Mouse (Mus musculus): ENCODE data around the gene Stoml1. TPM values are rescaled to one million over a fixed set of nuclear protein-coding genes. Genes with fewer than 3 reads are reported as not detected.

Gene Stoml1
- polyA plus RNA-seq, 1 experiment from 2014 or later, result 42.8 TPM

GRCm38 (mm10) chr9:58289901-58290300 lies 36.9 kb downstream of the Stoml1 start:
- WGBS, result 73% methylated on average over 2 of the region's 2 CpGs
- no peak overlapping the region for H3K27ac ChIP-seq (replicated peaks)
- no peak overlapping the region for H3K4me2 ChIP-seq (replicated peaks)
- H3K4me1 ChIP-seq, result no peaks in the 10 kb centered on the region
- H3K4me3 ChIP-seq (replicated peaks), result no peak overlapping the region
- peaks cover 10% of the 10 kb centered on the region; the same call in 1 of the 2 replicates for H3K36me3 ChIP-seq
- ATAC-seq (ENCODE audit: insufficient number of reproducible peaks, low FRiP score, low TSS enrichment, low read depth), result no peak
- H3K27me3 ChIP-seq, result no peaks in the 10 kb centered on the region
- H3K9ac ChIP-seq, result no peak overlapping the region
- H3K9me3 ChIP-seq (replicated peaks), result no peaks in the 10 kb centered on the region

- Histone ChIP-seq H3K4me3 (replicated peaks) (no peak overlapping the region), H3K4me1 (peaks cover 29% of the 10 kb centered on the region), H3K36me3 (peaks cover 7% of the 10 kb centered on the region; the same call in 1 of the 2 replicates), H3K27ac (replicated peaks) (no peak overlapping the region), H3K9ac (no peak overlapping the region), H3K9me3 (replicated peaks) (no peaks in the 10 kb centered on the region), H3K27me3 (no peaks in the 10 kb centered on the region), H3K4me2 (replicated peaks) (no peak overlapping the region)
- ATAC-seq (ENCODE audit: insufficient number of reproducible peaks, low FRiP score, low TSS enrichment, low read depth), result no peak
- WGBS, result 45% methylated on average over 7 of the region's 7 CpGs
These were observed 41.6 kb downstream of the Stoml1 start for GRCm38 (mm10) chr9:58294527-58294926.

DNA sequence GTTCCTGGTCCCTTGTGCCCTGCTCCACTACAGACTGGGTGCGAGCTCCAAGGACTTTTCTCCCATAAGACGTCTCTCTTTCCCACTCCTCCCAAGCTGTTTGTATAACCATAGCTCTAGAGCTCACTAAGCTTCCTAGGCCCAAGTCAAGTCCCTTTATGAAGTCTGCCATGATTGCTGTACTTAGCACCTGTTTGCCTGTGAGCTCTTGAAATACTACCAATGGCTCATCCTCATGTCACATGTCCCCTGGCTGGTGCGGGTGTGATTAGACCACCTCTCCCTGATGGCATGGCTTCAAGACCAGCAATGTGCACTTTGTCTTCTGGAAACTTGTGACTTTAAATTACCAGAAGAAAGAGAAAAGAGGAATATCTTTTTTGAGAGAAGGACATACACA lies 42.4 kb downstream of the Stoml1 start:
- Histone ChIP-seq H3K9me3 (replicated peaks) (no peaks in the 10 kb centered on the region), H3K27me3 (no peaks in the 10 kb centered on the region), H3K4me2 (replicated peaks) (no peak overlapping the region), H3K4me3 (replicated peaks) (no peak overlapping the region), H3K9ac (no peak overlapping the region), H3K27ac (replicated peaks) (peak overlapping the region; percentile 73; the same call in 1 of the 2 replicates), H3K4me1 (peaks cover 36% of the 10 kb centered on the region), H3K36me3 (peaks cover 7% of the 10 kb centered on the region; the same call in 1 of the 2 replicates)
- no peak for ATAC-seq (ENCODE audit: insufficient number of reproducible peaks, low FRiP score, low TSS enrichment, low read depth)
- WGBS, result 79% methylated on average over 3 of the region's 3 CpGs

GRCm38 (mm10) chr9:58295766-58296361 lies 42.9 kb downstream of the Stoml1 start:
- no peak overlapping the region for H3K4me2 ChIP-seq (replicated peaks)
- H3K4me3 ChIP-seq (replicated peaks), result no peak overlapping the region
- peaks cover 36% of the 10 kb centered on the region for H3K4me1 ChIP-seq
- 24% methylated on average over 9 of the region's 9 CpGs for WGBS
- peak; percentile 59; the same call in 1 of the 2 replicates for ATAC-seq (ENCODE audit: insufficient number of reproducible peaks, low FRiP score, low TSS enrichment, low read depth)
- H3K9me3 ChIP-seq (replicated peaks), result no peaks in the 10 kb centered on the region
- H3K27me3 ChIP-seq, result no peaks in the 10 kb centered on the region
- peak overlapping the region; percentile 73 for H3K27ac ChIP-seq (replicated peaks)
- H3K36me3 ChIP-seq, result peaks cover 7% of the 10 kb centered on the region; the same call in 1 of the 2 replicates
- no peak overlapping the region for H3K9ac ChIP-seq

DNA sequence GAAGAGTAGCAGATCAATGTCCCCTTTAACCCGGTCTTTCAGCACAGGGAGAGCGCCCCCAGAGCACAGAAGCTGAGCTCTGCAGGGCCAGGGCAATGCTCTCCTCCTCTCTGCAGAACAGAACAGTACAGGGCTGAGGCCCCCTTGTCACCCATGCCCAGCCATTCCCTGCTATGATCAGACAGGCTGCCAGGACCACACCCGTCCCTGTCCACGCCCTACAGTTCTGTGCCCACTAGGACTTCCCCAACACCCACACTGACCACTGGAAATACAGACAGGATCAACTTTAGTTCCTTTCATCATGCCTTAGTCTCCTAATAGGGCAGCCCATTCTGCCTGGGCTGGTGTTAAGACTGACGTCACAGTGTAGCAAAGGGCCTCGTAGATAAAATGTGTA lies 44.1 kb downstream of the Stoml1 start:
- H3K9me3 ChIP-seq (replicated peaks), result no peaks in the 10 kb centered on the region
- no peak overlapping the region for H3K27ac ChIP-seq (replicated peaks)
- H3K27me3 ChIP-seq, result no peaks in the 10 kb centered on the region
- H3K36me3 ChIP-seq, result peaks cover 7% of the 10 kb centered on the region; the same call in 1 of the 2 replicates
- 88% methylated on average over 6 of the region's 6 CpGs for WGBS
- H3K4me2 ChIP-seq (replicated peaks), result no peak overlapping the region
- no peak for ATAC-seq (ENCODE audit: insufficient number of reproducible peaks, low FRiP score, low TSS enrichment, low read depth)
- no peak overlapping the region for H3K9ac ChIP-seq
- no peak overlapping the region for H3K4me3 ChIP-seq (replicated peaks)
- H3K4me1 ChIP-seq, result peaks cover 36% of the 10 kb centered on the region

GRCm38 (mm10) chr9:58297961-58298477 lies 45.1 kb downstream of the Stoml1 start:
- no peaks in the 10 kb centered on the region for H3K9me3 ChIP-seq (replicated peaks)
- H3K9ac ChIP-seq, result no peak overlapping the region
- H3K4me2 ChIP-seq (replicated peaks), result no peak overlapping the region
- no peaks in the 10 kb centered on the region for H3K27me3 ChIP-seq
- no peak overlapping the region for H3K4me3 ChIP-seq (replicated peaks)
- ATAC-seq (ENCODE audit: insufficient number of reproducible peaks, low FRiP score, low TSS enrichment, low read depth), result no peak; the same call in 1 of the 2 replicates
- peaks cover 7% of the 10 kb centered on the region; the same call in 1 of the 2 replicates for H3K36me3 ChIP-seq
- no peak overlapping the region for H3K27ac ChIP-seq (replicated peaks)
- peaks cover 36% of the 10 kb centered on the region for H3K4me1 ChIP-seq
- 58% methylated on average over 4 of the region's 4 CpGs for WGBS

GRCm38 (mm10) chr9:58299356-58299799 lies 46.4 kb downstream of the Stoml1 start:
- 33% methylated on average over 2 of the region's 2 CpGs for WGBS
- H3K4me2 ChIP-seq (replicated peaks), result no peak overlapping the region
- no peak overlapping the region for H3K4me3 ChIP-seq (replicated peaks)
- H3K9ac ChIP-seq, result no peak overlapping the region
- no peaks in the 10 kb centered on the region for H3K27me3 ChIP-seq
- peaks cover 48% of the 10 kb centered on the region for H3K4me1 ChIP-seq
- ATAC-seq (ENCODE audit: insufficient number of reproducible peaks, low FRiP score, low TSS enrichment, low read depth), result no peak
- 0 out of 2 replicates have a peak overlapping the region, but pooled peaks have one; percentile 22 for H3K27ac ChIP-seq (replicated peaks)
- H3K36me3 ChIP-seq, result peaks cover 4% of the 10 kb centered on the region; the same call in 1 of the 2 replicates
- no peaks in the 10 kb centered on the region for H3K9me3 ChIP-seq (replicated peaks)

GRCm38 (mm10) chr9:58303115-58303514 lies 50.2 kb downstream of the Stoml1 start:
- Histone ChIP-seq H3K27ac (replicated peaks) (no peak overlapping the region), H3K36me3 (no peaks in the 10 kb centered on the region), H3K4me2 (replicated peaks) (no peak overlapping the region), H3K9me3 (replicated peaks) (no peaks in the 10 kb centered on the region), H3K27me3 (no peaks in the 10 kb centered on the region), H3K9ac (no peak overlapping the region), H3K4me3 (replicated peaks) (no peak overlapping the region), H3K4me1 (peaks cover 64% of the 10 kb centered on the region)
- ATAC-seq (ENCODE audit: insufficient number of reproducible peaks, low FRiP score, low TSS enrichment, low read depth), result no peak
- 62% methylated on average over 5 of the region's 5 CpGs for WGBS

GRCm38 (mm10) chr9:58303599-58304271 lies 50.8 kb downstream of the Stoml1 start:
- no peak for ATAC-seq (ENCODE audit: insufficient number of reproducible peaks, low FRiP score, low TSS enrichment, low read depth)
- Histone ChIP-seq H3K27ac (replicated peaks) (peak overlapping the region; percentile 12; the same call in 1 of the 2 replicates), H3K4me2 (replicated peaks) (no peak overlapping the region), H3K4me3 (replicated peaks) (no peak overlapping the region), H3K36me3 (no peaks in the 10 kb centered on the region), H3K9me3 (replicated peaks) (no peaks in the 10 kb centered on the region), H3K27me3 (no peaks in the 10 kb centered on the region), H3K4me1 (peaks cover 67% of the 10 kb centered on the region), H3K9ac (no peak overlapping the region)
- WGBS, result 36% methylated on average over 8 of the region's 8 CpGs

- H3K36me3 ChIP-seq, result no peaks in the 10 kb centered on the region
- no peak overlapping the region for H3K4me2 ChIP-seq (replicated peaks)
- peaks cover 73% of the 10 kb centered on the region for H3K4me1 ChIP-seq
- H3K4me3 ChIP-seq (replicated peaks), result no peak overlapping the region
- 16% methylated on average over 6 of the region's 6 CpGs for WGBS
- H3K27me3 ChIP-seq, result no peaks in the 10 kb centered on the region
- no peak overlapping the region for H3K9ac ChIP-seq
- peak; percentile 20; the same call in 1 of the 2 replicates for ATAC-seq (ENCODE audit: insufficient number of reproducible peaks, low FRiP score, low TSS enrichment, low read depth)
- peak overlapping the region; percentile 60; the same call in 1 of the 2 replicates for H3K27ac ChIP-seq (replicated peaks)
- no peaks in the 10 kb centered on the region for H3K9me3 ChIP-seq (replicated peaks)
These were observed 52.7 kb downstream of the Stoml1 start for GRCm38 (mm10) chr9:58305686-58306085.

DNA sequence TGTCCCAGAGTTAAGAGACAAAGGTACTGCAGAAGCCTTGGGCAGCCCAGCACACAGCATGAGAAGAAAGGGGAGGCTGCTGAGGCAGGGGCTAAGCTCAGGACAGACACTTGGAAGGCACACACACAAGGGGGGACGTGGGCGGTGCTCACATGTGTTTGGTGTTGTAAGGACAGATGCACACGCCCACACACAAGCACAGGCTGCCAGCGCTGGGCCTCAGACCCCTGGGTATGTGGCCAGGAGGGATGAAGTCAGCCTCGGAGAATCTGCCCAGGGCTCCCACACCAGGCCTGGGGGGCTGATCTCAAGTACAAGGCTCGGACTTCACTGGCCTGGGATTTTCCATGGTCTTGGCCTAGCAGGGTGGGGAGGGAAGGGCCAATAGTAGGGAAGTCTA lies 55.4 kb downstream of the Stoml1 start:
- Histone ChIP-seq H3K27me3 (peaks cover 11% of the 10 kb centered on the region), H3K9me3 (replicated peaks) (no peaks in the 10 kb centered on the region), H3K9ac (0 out of 2 replicates have a peak overlapping the region, but pooled peaks have one; percentile 12), H3K4me2 (replicated peaks) (peak overlapping the region; percentile 24), H3K4me3 (replicated peaks) (0 out of 2 replicates have a peak overlapping the region, but pooled peaks have one; percentile 1), H3K27ac (replicated peaks) (peak overlapping the region; percentile 86), H3K36me3 (no peaks in the 10 kb centered on the region), H3K4me1 (peaks cover 94% of the 10 kb centered on the region)
- WGBS, result 18% methylated on average over 6 of the region's 6 CpGs
- peak; percentile 68 for ATAC-seq (ENCODE audit: insufficient number of reproducible peaks, low FRiP score, low TSS enrichment, low read depth)
